Mouse (Mus musculus) ES-E14 (cell line): ENCODE data around the gene Sh2b2.

Source experiments
- CHD2 ChIP-seq: IDR thresholded peaks from 2 replicates; pipeline ENCODE4 v1.6.1; 2014; ENCODE audit warnings: mild to moderate bottlenecking, low read depth, low read length, inconsistent platforms
- HCFC1 ChIP-seq: IDR thresholded peaks from 2 replicates; pipeline ENCODE4 v1.6.1; 2012; ENCODE audit warnings: low read length, inconsistent platforms, borderline replicate concordance; ENCODE audit not compliant: insufficient read depth
- MAFK ChIP-seq: IDR thresholded peaks from 2 replicates; pipeline ENCODE4 v1.6.1; 2014; ENCODE audit warnings: mild to moderate bottlenecking, low read depth, low read length, inconsistent platforms; ENCODE audit not compliant: insufficient read depth
- ZC3H11A ChIP-seq: IDR thresholded peaks from 2 replicates; pipeline ENCODE4 v1.6.1; 2012; ENCODE audit warnings: low read depth, mild to moderate bottlenecking, inconsistent platforms, low read length, borderline replicate concordance

DNA sequence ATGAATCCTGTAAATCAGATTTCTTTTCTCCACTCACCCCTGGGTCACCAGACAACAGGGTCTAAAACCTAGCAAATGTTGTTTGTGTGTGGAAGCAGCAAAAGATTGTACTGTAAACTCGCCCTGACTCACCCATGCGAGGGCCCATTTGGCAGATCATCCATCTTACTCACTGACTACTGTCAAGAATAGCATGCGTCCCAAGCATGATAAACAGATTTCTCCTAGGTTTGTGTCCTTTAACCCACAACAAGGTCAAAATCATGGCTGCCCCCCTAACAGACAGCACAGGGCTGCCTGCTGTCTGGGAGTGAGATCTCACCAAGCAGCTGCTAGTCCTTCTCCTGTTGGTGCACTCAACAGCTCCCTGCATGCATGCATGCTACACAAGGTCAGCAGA lies 43.4 kb upstream of the Sh2b2 start:
- TF ChIP-seq MAFK (no peak), CHD2 (no peak), HCFC1 (no peak), ZC3H11A (no peak)
